Mouse (Mus musculus): Measurements from ENCODE around the gene L3hypdh. TPM values are rescaled to one million over a fixed set of nuclear protein-coding genes. Genes with fewer than 3 reads are reported as not detected.

L3hypdh gene
- polyA plus RNA-seq, 1 experiment = 1.7 TPM

DNA sequence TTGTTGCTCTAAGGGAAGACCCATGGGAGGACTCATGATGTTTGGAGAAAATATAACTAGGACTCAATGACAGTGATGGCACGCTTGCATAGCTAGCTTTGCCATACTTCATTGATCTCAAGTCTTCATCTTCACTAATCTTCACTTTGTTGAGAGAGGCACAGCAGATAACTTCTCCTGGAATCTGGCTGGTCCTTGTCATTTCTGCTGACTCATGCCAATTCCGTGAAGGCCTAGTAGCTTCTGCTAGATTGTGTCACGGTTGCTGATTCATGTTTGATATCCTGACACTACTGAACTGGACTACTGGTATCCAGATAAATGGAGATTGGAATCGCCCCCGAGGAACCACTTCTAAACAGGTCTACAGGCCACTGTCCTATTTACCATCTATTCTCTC is 61.7 kb downstream of the L3hypdh start:
- Histone ChIP-seq H3K4me3 (no peak overlapping the region), H3K27me3 (ENCODE audit: control insufficient read depth, insufficient read depth, insufficient read length) (no peaks in the 10 kb centered on the region), H3K4me2 (ENCODE audit: low read depth) (no peak overlapping the region), H3K36me3 (ENCODE audit: control insufficient read depth, insufficient read depth) (no peaks in the 10 kb centered on the region), H3ac (ENCODE audit: control insufficient read depth, insufficient read length) (no peak overlapping the region), H3K79me2 (ENCODE audit: control insufficient read depth, insufficient read depth) (no peaks in the 10 kb centered on the region)
- TF ChIP-seq TCF12 (IDR thresholded peaks at IDR 0.05; ENCODE audit: insufficient read depth, poor library complexity, severe bottlenecking) (no peak), USF1 (IDR thresholded peaks at IDR 0.05; ENCODE audit: low read depth) (no peak)

Other genes with a start within 250 kb of the L3hypdh start
- gene Gpr135, start 14.3 kb downstream of the L3hypdh start, polyA plus RNA-seq (2012; fragmentation: generic; extraction: Trizol) = 0.04 TPM
- gene Jkamp, start 150 bp upstream of the L3hypdh start, polyA plus RNA-seq (2012; fragmentation: generic; extraction: Trizol) = 22.2 TPM
- gene Ccdc175, start 99.6 kb upstream of the L3hypdh start, polyA plus RNA-seq (2012; fragmentation: generic; extraction: Trizol) = not detected

Data from myocyte (in vitro differentiated cells).